ENCODE assay signal across 14 mouse cellular contexts in genomic region chr10:39487740-39488415, GRCm38 (mm10).
DNase-seq lines count a peak whose midpoint lies in the region; ATAC-seq lines count a peak whose summit lies in the region.
"Had no signal": no experiment of that assay in that cellular context is flagged by ENCODE, and none has a peak within 500 bp of the region (broad histone marks: within the 10 kb centered on the region; RNA-seq: fewer than 3 reads in every experiment).

No protein-coding gene starts in this region.

- peaks cover 49% of the 10 kb centered on the region for H3K4me1 ChIP-seq in heart, embryonic 10.5 days
- H3K4me1 ChIP-seq in forebrain, embryonic 16.5 days (replicated peaks; ENCODE audit: control insufficient read depth, insufficient read depth, low read length): peaks cover 54% of the 10 kb centered on the region
- peaks cover 87% of the 10 kb centered on the region for H3K4me1 ChIP-seq in neural tube, embryonic 13.5 days (replicated peaks)

- 75% methylated on average over 14 of the region's 14 CpGs for WGBS in heart, embryonic 10.5 days
- WGBS in forebrain, embryonic 16.5 days: 48% methylated on average over 14 of the region's 14 CpGs
- 73% methylated on average over 14 of the region's 14 CpGs for WGBS in neural tube, embryonic 13.5 days

- no peak overlapping the region for H3K4me2 ChIP-seq in forebrain, embryonic 16.5 days (ENCODE audit: low read length)
- H3K4me2 ChIP-seq in neural tube, embryonic 13.5 days: no peak overlapping the region

- H3K27ac ChIP-seq in heart, embryonic 10.5 days: peak overlapping the region; percentile 23; the same call in 1 of the 2 replicates
- peak overlapping the region; percentile 39; the same call in 1 of the 2 replicates for H3K27ac ChIP-seq in forebrain, embryonic 16.5 days (ENCODE audit: low read length)
- peak overlapping the region; percentile 50 for H3K27ac ChIP-seq in neural tube, embryonic 13.5 days (replicated peaks)
- H3K27ac ChIP-seq: heart, adult 2 months had no signal

- H3K36me3 ChIP-seq in heart, embryonic 10.5 days: peaks cover 5% of the 10 kb centered on the region; the same call in 1 of the 2 replicates
- H3K36me3 ChIP-seq in forebrain, embryonic 16.5 days (ENCODE audit: control insufficient read depth, insufficient read depth): no peaks in the 10 kb centered on the region
- H3K36me3 ChIP-seq in neural tube, embryonic 13.5 days: no peaks in the 10 kb centered on the region

- DNase-seq in heart, embryonic 10.5 days (ENCODE audit: low spot score): no peak
- no peak for DNase-seq in heart, postnatal 25 days (ENCODE audit: low spot score)
- DNase-seq in CD4-positive, CD25-positive, alpha-beta regulatory T cell, adult 2 months (ENCODE audit: low read depth, low spot score): peak; percentile 61
- DNase-seq in embryo, embryonic 9.5 days (ENCODE audit: extremely low spot score): no peak
- no peak for DNase-seq in spleen, postnatal 14 days (ENCODE audit: low spot score in 2 of 2)
- DNase-seq: adrenal gland, adult 2 months; embryo, embryonic 11 days; heart, adult 2 months; kidney, adult 11 months; right cerebral cortex, adult 18-20 months had no signal

- ATAC-seq in forebrain, embryonic 16.5 days: peak; percentile 44
- ATAC-seq in neural tube, embryonic 13.5 days (ENCODE audit: low read depth): no peak
- no peak for ATAC-seq in erythroid progenitor cell, adult 5-6 weeks (replicated peaks; ENCODE audit: low FRiP score, poor library complexity, severe bottlenecking)
- ATAC-seq: lung, postnatal 0 days had no signal

- no peaks in the 10 kb centered on the region for H3K27me3 ChIP-seq in heart, embryonic 10.5 days (ENCODE audit: insufficient read depth, poor library complexity, severe bottlenecking)
- no peaks in the 10 kb centered on the region for H3K27me3 ChIP-seq in forebrain, embryonic 16.5 days (replicated peaks; ENCODE audit: control insufficient read depth, insufficient read depth, low read length)
- H3K27me3 ChIP-seq in neural tube, embryonic 13.5 days: no peaks in the 10 kb centered on the region

- intact Hi-C loops in heart, postnatal 25 days (cut with DNase I): no loop called here

- no peak overlapping the region for H3K9ac ChIP-seq in forebrain, embryonic 16.5 days (replicated peaks; ENCODE audit: low read depth, low read length)
- H3K9ac ChIP-seq in neural tube, embryonic 13.5 days: peak overlapping the region; percentile 49

- H3K9me3 ChIP-seq in heart, embryonic 10.5 days: no peaks in the 10 kb centered on the region
- H3K9me3 ChIP-seq in forebrain, embryonic 16.5 days (ENCODE audit: control insufficient read depth, low read length): no peaks in the 10 kb centered on the region
- no peaks in the 10 kb centered on the region for H3K9me3 ChIP-seq in neural tube, embryonic 13.5 days

- H3K4me3 ChIP-seq in heart, embryonic 10.5 days: no peak overlapping the region
- no peak overlapping the region for H3K4me3 ChIP-seq in forebrain, embryonic 16.5 days (replicated peaks; ENCODE audit: low read length)
- no peak overlapping the region for H3K4me3 ChIP-seq in neural tube, embryonic 13.5 days
- H3K4me3 ChIP-seq: heart, adult 2 months had no signal
